Mouse (Mus musculus) liver, adult (tissue): Measurements from ENCODE around the gene Syt2.

Source experiments
- GATA4 ChIP-seq: IDR thresholded peaks from 2 replicates; pipeline ENCODE4 v1.6.1; 2014; ENCODE audit warnings: mild to moderate bottlenecking, low read length; ENCODE audit not compliant: insufficient replicate concordance

Gene Syt2

GRCm38 (mm10) chr1:134639460-134639859 is 7.0 kb upstream of the Syt2 start:
- TF ChIP-seq GATA4, result no peak

GRCm38 (mm10) chr1:134641507-134641906 is 5.0 kb upstream of the Syt2 start:
- TF ChIP-seq GATA4, result no peak

- no peak for TF ChIP-seq GATA4
These were observed 2.8 kb upstream of the Syt2 start for GRCm38 (mm10) chr1:134643702-134644101.

GRCm38 (mm10) chr1:134645408-134646200 is 873 bp upstream of the Syt2 start:
- TF ChIP-seq GATA4, result no peak

GRCm38 (mm10) chr1:134646963-134647282 is 446 bp downstream of the Syt2 start:
- no peak for TF ChIP-seq GATA4

- TF ChIP-seq GATA4, result no peak
These were observed 1.1 kb downstream of the Syt2 start for GRCm38 (mm10) chr1:134647591-134647990.

GRCm38 (mm10) chr1:134650816-134651215 is 4.3 kb downstream of the Syt2 start:
- TF ChIP-seq GATA4, result no peak

GRCm38 (mm10) chr1:134651268-134651850 is 4.9 kb downstream of the Syt2 start:
- TF ChIP-seq GATA4, result no peak

GRCm38 (mm10) chr1:134651851-134652398 is 5.4 kb downstream of the Syt2 start:
- TF ChIP-seq GATA4, result no peak

- TF ChIP-seq GATA4, result no peak
These were observed 7.3 kb downstream of the Syt2 start for GRCm38 (mm10) chr1:134653603-134654257.

GRCm38 (mm10) chr1:134658841-134659240 is 12.4 kb downstream of the Syt2 start:
- no peak for TF ChIP-seq GATA4

- no peak for TF ChIP-seq GATA4
These were observed 13.7 kb downstream of the Syt2 start for GRCm38 (mm10) chr1:134660163-134660562.

- TF ChIP-seq GATA4, result no peak
These were observed 25.0 kb downstream of the Syt2 start for GRCm38 (mm10) chr1:134671234-134672070.

- TF ChIP-seq GATA4, result no peak
These were observed 27.8 kb downstream of the Syt2 start for GRCm38 (mm10) chr1:134674312-134674711.

- no peak for TF ChIP-seq GATA4
These were observed 33.0 kb downstream of the Syt2 start for GRCm38 (mm10) chr1:134679445-134679844.
